Mouse (Mus musculus): ENCODE results near the gene Ptges2. TPM values are rescaled to one million over a fixed set of nuclear protein-coding genes. Genes with fewer than 3 reads are reported as not detected.

Gene Ptges2
- polyA plus RNA-seq (2015; fragmentation: Nextera tagmentation; extraction: Ambion mirVana) = 38.3 and 39.5 TPM in 2 replicates

GRCm38 (mm10) chr2:32395484-32395945 lies at the start of gene Ptges2:
Gene Ptges2, plus strand, starts transcription at chr2:32395896.
- peak within 1 kb of the TSS; percentile 83 for H3K9ac ChIP-seq (replicated peaks; ENCODE audit: low read length)
- H3K36me3 ChIP-seq (ENCODE audit: insufficient read depth, low read length) = peaks cover 7% of the 10 kb centered on the region; the same call in 1 of the 2 replicates
- peak within 1 kb of the TSS; percentile 95 for H3K4me3 ChIP-seq (ENCODE audit: low read length)
- peaks cover 14% of the 10 kb centered on the region for H3K4me1 ChIP-seq (ENCODE audit: insufficient read depth, low read length)
- peak within 1 kb of the TSS; percentile 80 for H3K4me2 ChIP-seq (replicated peaks; ENCODE audit: low read depth, low read length)
- ATAC-seq (ENCODE audit: low FRiP score, low TSS enrichment) = peak; percentile 89
- H3K27ac ChIP-seq (ENCODE audit: low read length) = peak within 1 kb of the TSS; percentile 90
- H3K9me3 ChIP-seq (ENCODE audit: low read length) = no peaks in the 10 kb centered on the region; the same call in 1 of the 2 replicates
- no peaks in the 10 kb centered on the region for H3K27me3 ChIP-seq (ENCODE audit: insufficient read depth, low read length)
- WGBS = 0% methylated on average over 31 of the region's 31 CpGs

GRCm38 (mm10) chr2:32347019-32347418 lies 48.7 kb upstream of the Ptges2 start:
- no peak for ATAC-seq (ENCODE audit: low FRiP score, low TSS enrichment)
- WGBS = 82% methylated on average over 6 of the region's 6 CpGs
- no peaks in the 10 kb centered on the region for H3K9me3 ChIP-seq (ENCODE audit: low read length)

GRCm38 (mm10) chr2:32348311-32348710 lies 47.4 kb upstream of the Ptges2 start:
- Histone ChIP-seq H3K4me1 (ENCODE audit: insufficient read depth, low read length) (peaks cover 16% of the 10 kb centered on the region), H3K4me2 (replicated peaks; ENCODE audit: low read depth, low read length) (no peak overlapping the region), H3K4me3 (ENCODE audit: low read length) (no peak overlapping the region), H3K36me3 (ENCODE audit: insufficient read depth, low read length) (no peaks in the 10 kb centered on the region), H3K27me3 (ENCODE audit: insufficient read depth, low read length) (no peaks in the 10 kb centered on the region), H3K9me3 (ENCODE audit: low read length) (no peaks in the 10 kb centered on the region), H3K9ac (replicated peaks; ENCODE audit: low read length) (no peak overlapping the region), H3K27ac (ENCODE audit: low read length) (no peak overlapping the region)
- WGBS = 80% methylated on average over 11 of the region's 11 CpGs
- no peak for ATAC-seq (ENCODE audit: low FRiP score, low TSS enrichment)

More at GRCm38 (mm10) chr2:32347019-32347418, 48.7 kb upstream of the Ptges2 start:
- Histone ChIP-seq H3K27ac (ENCODE audit: low read length) (no peak overlapping the region), H3K4me3 (ENCODE audit: low read length) (no peak overlapping the region), H3K36me3 (ENCODE audit: insufficient read depth, low read length) (no peaks in the 10 kb centered on the region), H3K9ac (replicated peaks; ENCODE audit: low read length) (no peak overlapping the region), H3K27me3 (ENCODE audit: insufficient read depth, low read length) (no peaks in the 10 kb centered on the region), H3K4me1 (ENCODE audit: insufficient read depth, low read length) (peaks cover 11% of the 10 kb centered on the region), H3K4me2 (replicated peaks; ENCODE audit: low read depth, low read length) (no peak overlapping the region)

GRCm38 (mm10) chr2:32349625-32350255 lies 46.0 kb upstream of the Ptges2 start:
- H3K9ac ChIP-seq (replicated peaks; ENCODE audit: low read length) = no peak overlapping the region
- H3K4me2 ChIP-seq (replicated peaks; ENCODE audit: low read depth, low read length) = no peak overlapping the region
- H3K27ac ChIP-seq (ENCODE audit: low read length) = no peak overlapping the region
- ATAC-seq (ENCODE audit: low FRiP score, low TSS enrichment) = no peak
- H3K4me3 ChIP-seq (ENCODE audit: low read length) = no peak overlapping the region
- WGBS = 57% methylated on average over 8 of the region's 8 CpGs
- no peaks in the 10 kb centered on the region for H3K27me3 ChIP-seq (ENCODE audit: insufficient read depth, low read length)
- peaks cover 18% of the 10 kb centered on the region for H3K4me1 ChIP-seq (ENCODE audit: insufficient read depth, low read length)
- H3K9me3 ChIP-seq (ENCODE audit: low read length) = no peaks in the 10 kb centered on the region
- H3K36me3 ChIP-seq (ENCODE audit: insufficient read depth, low read length) = no peaks in the 10 kb centered on the region

- Histone ChIP-seq H3K4me3 (ENCODE audit: low read length) (no peak overlapping the region), H3K27me3 (ENCODE audit: insufficient read depth, low read length) (no peaks in the 10 kb centered on the region), H3K36me3 (ENCODE audit: insufficient read depth, low read length) (no peaks in the 10 kb centered on the region), H3K4me1 (ENCODE audit: insufficient read depth, low read length) (peaks cover 18% of the 10 kb centered on the region), H3K9ac (replicated peaks; ENCODE audit: low read length) (no peak overlapping the region), H3K4me2 (replicated peaks; ENCODE audit: low read depth, low read length) (no peak overlapping the region), H3K27ac (ENCODE audit: low read length) (no peak overlapping the region), H3K9me3 (ENCODE audit: low read length) (no peaks in the 10 kb centered on the region)
- whole genome bisulfite sequencing = 52% methylated on average over 13 of the region's 13 CpGs
- ATAC-seq (ENCODE audit: low FRiP score, low TSS enrichment) = no peak
Observed at GRCm38 (mm10) chr2:32350471-32351051, 45.1 kb upstream of the Ptges2 start.

- H3K27ac ChIP-seq (ENCODE audit: low read length) = no peak overlapping the region
- no peaks in the 10 kb centered on the region for H3K9me3 ChIP-seq (ENCODE audit: low read length)
- no peak overlapping the region for H3K4me2 ChIP-seq (replicated peaks; ENCODE audit: low read depth, low read length)
- H3K27me3 ChIP-seq (ENCODE audit: insufficient read depth, low read length) = no peaks in the 10 kb centered on the region
- ATAC-seq (ENCODE audit: low FRiP score, low TSS enrichment) = no peak
- 49% methylated on average over 9 of the region's 9 CpGs for WGBS
- no peak overlapping the region for H3K4me3 ChIP-seq (ENCODE audit: low read length)
- H3K36me3 ChIP-seq (ENCODE audit: insufficient read depth, low read length) = no peaks in the 10 kb centered on the region
- H3K4me1 ChIP-seq (ENCODE audit: insufficient read depth, low read length) = peaks cover 18% of the 10 kb centered on the region
- H3K9ac ChIP-seq (replicated peaks; ENCODE audit: low read length) = peak overlapping the region; percentile 71; the same call in 1 of the 2 replicates
Observed at GRCm38 (mm10) chr2:32351471-32351961, 44.2 kb upstream of the Ptges2 start.

GRCm38 (mm10) chr2:32352151-32353006 lies 43.3 kb upstream of the Ptges2 start, which contains the start of gene Ciz1:
Gene Ciz1, plus strand, starts transcription at chr2:32352327.
- peak within 1 kb of the TSS; percentile 65 for H3K4me3 ChIP-seq (ENCODE audit: low read length)
- H3K4me1 ChIP-seq (ENCODE audit: insufficient read depth, low read length) = peaks cover 18% of the 10 kb centered on the region
- peak within 1 kb of the TSS; percentile 95 for H3K4me2 ChIP-seq (replicated peaks; ENCODE audit: low read depth, low read length)
- peak within 1 kb of the TSS; percentile 71 for H3K9ac ChIP-seq (replicated peaks; ENCODE audit: low read length)
- H3K36me3 ChIP-seq (ENCODE audit: insufficient read depth, low read length) = no peaks in the 10 kb centered on the region
- ATAC-seq (ENCODE audit: low FRiP score, low TSS enrichment) = peak; percentile 25
- H3K27ac ChIP-seq (ENCODE audit: low read length) = no peak within 1 kb of the TSS
- no peaks in the 10 kb centered on the region for H3K27me3 ChIP-seq (ENCODE audit: insufficient read depth, low read length)
- H3K9me3 ChIP-seq (ENCODE audit: low read length) = no peaks in the 10 kb centered on the region
- under 1% methylated on average over 36 of the region's 52 CpGs for WGBS

- Histone ChIP-seq H3K4me3 (ENCODE audit: low read length) (peak within 1 kb of the TSS; percentile 65), H3K27me3 (ENCODE audit: insufficient read depth, low read length) (no peaks in the 10 kb centered on the region), H3K36me3 (ENCODE audit: insufficient read depth, low read length) (no peaks in the 10 kb centered on the region), H3K4me2 (replicated peaks; ENCODE audit: low read depth, low read length) (peak within 1 kb of the TSS; percentile 95), H3K9ac (replicated peaks; ENCODE audit: low read length) (peak within 1 kb of the TSS; percentile 71), H3K27ac (ENCODE audit: low read length) (no peak within 1 kb of the TSS), H3K9me3 (ENCODE audit: low read length) (no peaks in the 10 kb centered on the region), H3K4me1 (ENCODE audit: insufficient read depth, low read length) (peaks cover 18% of the 10 kb centered on the region)
- WGBS = under 1% methylated on average over 63 of the region's 63 CpGs
- ATAC-seq (ENCODE audit: low FRiP score, low TSS enrichment) = peak; percentile 44
Observed at GRCm38 (mm10) chr2:32353007-32353542, 42.6 kb upstream of the Ptges2 start, which contains the start of gene Dnm1. Gene Dnm1, minus strand, starts transcription at chr2:32353338.

GRCm38 (mm10) chr2:32353836-32354235 lies 41.9 kb upstream of the Ptges2 start:
- no peak overlapping the region for H3K9ac ChIP-seq (replicated peaks; ENCODE audit: low read length)
- H3K4me3 ChIP-seq (ENCODE audit: low read length) = no peak overlapping the region
- 64% methylated on average over 6 of the region's 6 CpGs for WGBS
- peaks cover 18% of the 10 kb centered on the region for H3K4me1 ChIP-seq (ENCODE audit: insufficient read depth, low read length)
- H3K27me3 ChIP-seq (ENCODE audit: insufficient read depth, low read length) = no peaks in the 10 kb centered on the region
- peak overlapping the region; percentile 95; the same call in 1 of the 2 replicates for H3K4me2 ChIP-seq (replicated peaks; ENCODE audit: low read depth, low read length)
- H3K27ac ChIP-seq (ENCODE audit: low read length) = no peak overlapping the region
- ATAC-seq (ENCODE audit: low FRiP score, low TSS enrichment) = no peak
- H3K36me3 ChIP-seq (ENCODE audit: insufficient read depth, low read length) = no peaks in the 10 kb centered on the region
- H3K9me3 ChIP-seq (ENCODE audit: low read length) = no peaks in the 10 kb centered on the region
